Mouse (Mus musculus) C2C12 (cell line): ENCODE measurements around the gene Ttc29. TPM values are rescaled to one million over a fixed set of nuclear protein-coding genes. Genes with fewer than 3 reads are reported as not detected.

Experiments used
- H3K27me3 ChIP-seq: one replicate; pipeline ENCODE4 v1.6.1; 2011; ENCODE audit not compliant: control insufficient read depth, insufficient read depth, insufficient read length
- H3K36me3 ChIP-seq: one replicate; pipeline ENCODE4 v1.6.1; 2011; ENCODE audit not compliant: control insufficient read depth, insufficient read depth
- H3K4me3 ChIP-seq: one replicate; pipeline ENCODE4 v1.5.1; 2011; ENCODE audit warnings: mild to moderate bottlenecking, control low read depth; ENCODE audit not compliant: poor library complexity, insufficient read depth, severe bottlenecking
- H3K79me2 ChIP-seq: one replicate; pipeline ENCODE4 v1.6.1; 2011; ENCODE audit not compliant: control insufficient read depth, insufficient read depth
- H3K79me3 ChIP-seq: one replicate; pipeline ENCODE4 v1.6.1; 2011; ENCODE audit warnings: low read depth, control low read depth
- H3ac ChIP-seq: one replicate; pipeline ENCODE3; 2011; ENCODE audit warnings: low read depth; ENCODE audit not compliant: control insufficient read depth, insufficient read length
- CEBPB ChIP-seq: IDR thresholded peaks from one replicate; pipeline ENCODE4 v1.6.1; 2011; ENCODE audit warnings: low read depth, mild to moderate bottlenecking, control low read depth, moderate library complexity
- CTCF ChIP-seq: IDR thresholded peaks from one replicate; pipeline ENCODE4 v1.5.1; 2011; ENCODE audit not compliant: control insufficient read depth, insufficient read depth, insufficient read length
- FOSL1 ChIP-seq: IDR thresholded peaks from one replicate; pipeline ENCODE4 v1.8.0; 2011; ENCODE audit warnings: mild to moderate bottlenecking, low read length; ENCODE audit not compliant: poor library complexity, insufficient read depth, severe bottlenecking
- MAX ChIP-seq: IDR thresholded peaks from one replicate; pipeline ENCODE4 v1.6.1; 2011; ENCODE audit warnings: mild to moderate bottlenecking, control low read depth
- MYOD1 ChIP-seq: IDR thresholded peaks from one replicate; pipeline ENCODE4 v1.6.1; 2011; ENCODE audit warnings: low read depth; ENCODE audit not compliant: control insufficient read depth, insufficient read length
- MYOG ChIP-seq: IDR thresholded peaks from one replicate; pipeline ENCODE4 v1.6.1; 2011; ENCODE audit not compliant: control insufficient read depth, insufficient read length; ENCODE audit errors: extremely low read depth
- USF1 ChIP-seq: IDR thresholded peaks from one replicate; pipeline ENCODE4 v1.6.1; 2011; ENCODE audit warnings: low read depth, mild to moderate bottlenecking, control low read depth, moderate library complexity
- polyA plus RNA-seq: library from polyadenylated mRNA; unstranded; fragments of >200 nt; fragmentation: generic; extraction: Trizol; gene quantifications from one replicate; pipeline ENCODE4 v1.2.1, GENCODE M21; 2012; ENCODE audit warnings: missing spikeins

Ttc29 gene
- polyA plus RNA-seq, 1 experiment = not detected

- TF ChIP-seq USF1 (no peak), MYOD1 (no peak), MYOG (no peak), CTCF (no peak), MAX (no peak), CEBPB (no peak), FOSL1 (no peak)
- Histone ChIP-seq H3ac (no peak overlapping the region), H3K79me3 (no peaks in the 10 kb centered on the region), H3K4me3 (no peak overlapping the region), H3K79me2 (no peaks in the 10 kb centered on the region), H3K27me3 (no peaks in the 10 kb centered on the region), H3K36me3 (no peaks in the 10 kb centered on the region)
These were observed 177.7 kb downstream of the Ttc29 start for GRCm38 (mm10) chr8:78390756-78391155.

DNA sequence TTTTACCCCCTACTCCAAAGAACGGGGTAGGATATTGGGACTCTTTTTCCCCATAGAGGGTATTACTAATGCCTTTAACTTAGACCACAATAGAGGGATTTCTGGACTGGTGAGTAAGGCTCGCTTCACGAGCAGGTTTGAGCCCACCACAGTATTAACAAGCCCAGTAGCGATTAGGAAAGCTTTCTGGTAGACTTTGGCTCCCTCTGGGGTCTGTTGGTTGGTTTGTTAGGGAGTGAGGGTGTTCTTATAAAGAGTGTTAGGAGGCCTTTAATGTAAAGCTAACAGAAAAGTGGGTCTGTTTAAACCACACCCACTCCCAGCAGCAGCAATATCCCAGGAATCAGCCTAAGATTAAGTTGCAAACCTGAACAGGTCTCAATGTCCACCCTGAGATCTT lies 206.2 kb downstream of the Ttc29 start:
- H3K36me3 ChIP-seq = no peaks in the 10 kb centered on the region
- no peaks in the 10 kb centered on the region for H3K79me2 ChIP-seq
- H3K4me3 ChIP-seq = no peak overlapping the region
- H3ac ChIP-seq = no peak overlapping the region
- H3K27me3 ChIP-seq = peaks cover 6% of the 10 kb centered on the region
- TF ChIP-seq MAX = no peak
- no peak for TF ChIP-seq MYOG
- no peak for TF ChIP-seq CTCF
- TF ChIP-seq USF1 = no peak
- TF ChIP-seq FOSL1 = no peak
- no peak for TF ChIP-seq MYOD1
- TF ChIP-seq CEBPB = no peak
- H3K79me3 ChIP-seq = no peaks in the 10 kb centered on the region

GRCm38 (mm10) chr8:78420101-78420503 lies 207.0 kb downstream of the Ttc29 start:
- H3ac ChIP-seq = no peak overlapping the region
- no peaks in the 10 kb centered on the region for H3K79me2 ChIP-seq
- no peaks in the 10 kb centered on the region for H3K36me3 ChIP-seq
- TF ChIP-seq FOSL1 = no peak
- H3K79me3 ChIP-seq = no peaks in the 10 kb centered on the region
- peaks cover 6% of the 10 kb centered on the region for H3K27me3 ChIP-seq
- no peak overlapping the region for H3K4me3 ChIP-seq

DNA sequence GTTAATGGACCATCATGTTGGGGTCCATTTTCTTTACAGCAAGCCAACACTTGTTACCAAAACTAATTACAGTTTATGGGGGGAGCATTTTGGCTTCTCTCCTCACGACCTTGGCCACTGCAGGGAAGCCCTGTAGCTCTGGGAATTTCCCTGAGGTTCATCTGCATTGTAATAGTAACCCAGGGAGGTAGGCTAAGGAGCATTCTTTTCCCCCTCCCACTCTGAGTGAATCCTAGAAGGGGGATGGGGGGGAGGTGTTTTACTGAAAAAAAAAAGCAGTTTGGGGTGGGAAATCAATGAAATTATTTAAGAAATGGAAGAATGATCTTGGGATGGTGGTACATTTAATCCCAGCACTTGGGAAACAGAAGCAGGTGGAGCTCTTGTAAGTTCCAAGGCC lies 210.8 kb downstream of the Ttc29 start:
- Histone ChIP-seq H3K36me3 (no peaks in the 10 kb centered on the region), H3K79me2 (no peaks in the 10 kb centered on the region), H3K79me3 (no peaks in the 10 kb centered on the region), H3K27me3 (peaks cover 18% of the 10 kb centered on the region), H3K4me3 (no peak overlapping the region), H3ac (no peak overlapping the region)
- TF ChIP-seq CEBPB (no peak), MYOG (no peak), USF1 (no peak), MAX (no peak), MYOD1 (no peak), FOSL1 (no peak), CTCF (no peak)

GRCm38 (mm10) chr8:78426455-78426854 lies 213.4 kb downstream of the Ttc29 start:
- H3K79me2 ChIP-seq = no peaks in the 10 kb centered on the region
- no peaks in the 10 kb centered on the region for H3K36me3 ChIP-seq
- TF ChIP-seq FOSL1 = no peak
- no peak for TF ChIP-seq MYOG
- TF ChIP-seq MYOD1 = no peak
- no peak for TF ChIP-seq CEBPB
- no peak for TF ChIP-seq USF1
- no peak for TF ChIP-seq MAX
- no peak for TF ChIP-seq CTCF
- no peak overlapping the region for H3ac ChIP-seq
- no peaks in the 10 kb centered on the region for H3K79me3 ChIP-seq
- peaks cover 18% of the 10 kb centered on the region for H3K27me3 ChIP-seq
- H3K4me3 ChIP-seq = no peak overlapping the region

DNA sequence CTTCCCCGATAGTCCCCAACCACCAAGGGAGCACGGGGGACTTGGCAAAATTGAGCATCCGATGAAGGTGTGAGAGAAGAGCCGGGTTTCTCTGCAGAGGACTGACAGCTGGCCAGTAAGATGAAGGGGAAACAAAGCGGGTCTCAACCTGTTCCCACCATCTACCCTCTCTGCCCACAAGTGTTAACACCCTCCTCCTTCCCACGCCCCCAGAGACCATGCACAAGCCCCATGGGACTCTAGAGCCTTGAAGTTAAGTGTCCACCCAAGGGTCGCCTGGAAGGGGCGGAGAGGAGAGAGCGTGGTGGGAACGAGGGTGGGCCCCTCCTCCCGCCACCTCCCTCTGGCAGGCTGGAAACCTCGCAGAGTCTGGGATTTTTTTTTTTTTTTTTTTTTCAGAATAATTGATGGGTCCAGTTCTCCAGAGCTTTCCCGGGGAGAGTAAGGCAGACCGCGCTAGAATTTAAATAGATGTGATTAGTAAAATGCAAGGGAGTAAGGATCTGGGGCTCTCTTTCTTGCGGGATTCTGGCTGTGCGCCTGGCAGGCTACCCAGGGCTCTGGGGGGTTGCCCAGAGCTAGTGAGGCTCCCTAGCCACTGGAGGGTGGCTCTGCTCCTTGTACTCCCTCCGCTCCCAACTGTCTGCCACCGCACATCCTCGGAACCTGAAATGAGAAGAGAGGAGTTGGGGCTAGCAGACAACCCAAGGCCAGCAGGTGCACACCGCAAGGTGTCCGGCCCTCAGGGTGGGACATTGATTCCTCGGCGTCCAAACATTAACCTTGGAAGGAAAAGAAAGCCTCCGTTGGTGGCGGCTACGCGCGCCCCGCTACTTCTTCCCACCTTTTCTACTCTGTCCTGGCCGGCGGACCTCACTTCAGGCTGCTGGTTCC lies 214.0 kb downstream of the Ttc29 start:
- no peaks in the 10 kb centered on the region for H3K79me2 ChIP-seq
- H3K79me3 ChIP-seq = no peaks in the 10 kb centered on the region
- peaks cover 18% of the 10 kb centered on the region for H3K27me3 ChIP-seq
- H3K36me3 ChIP-seq = no peaks in the 10 kb centered on the region
- no peak overlapping the region for H3ac ChIP-seq
- H3K4me3 ChIP-seq = no peak overlapping the region
- TF ChIP-seq USF1 (no peak), CEBPB (no peak), MYOD1 (no peak), MAX (no peak), FOSL1 (no peak), CTCF (no peak), MYOG (no peak)
